Mouse (Mus musculus) thymus, adult 2 months (tissue): Measurements from ENCODE around the gene Sufu.

Source experiments
- CTCF ChIP-seq: fragments of 200-500 bp; IDR thresholded peaks from 2 replicates; pipeline ENCODE4 v1.5.1; 2012; ENCODE audit warnings: mild to moderate bottlenecking, control low read depth, low read length, moderate library complexity, borderline replicate concordance; ENCODE audit not compliant: control insufficient read depth, poor library complexity, insufficient read depth; ENCODE audit errors: extremely low read depth
- POLR2A ChIP-seq: fragments of 200-500 bp; IDR thresholded peaks from 2 replicates; pipeline ENCODE4 v1.6.1; 2012; ENCODE audit warnings: mild to moderate bottlenecking, low read length, control low read depth, moderate library complexity; ENCODE audit not compliant: control insufficient read depth, poor library complexity, insufficient read depth; ENCODE audit errors: extremely low read depth

DNA sequence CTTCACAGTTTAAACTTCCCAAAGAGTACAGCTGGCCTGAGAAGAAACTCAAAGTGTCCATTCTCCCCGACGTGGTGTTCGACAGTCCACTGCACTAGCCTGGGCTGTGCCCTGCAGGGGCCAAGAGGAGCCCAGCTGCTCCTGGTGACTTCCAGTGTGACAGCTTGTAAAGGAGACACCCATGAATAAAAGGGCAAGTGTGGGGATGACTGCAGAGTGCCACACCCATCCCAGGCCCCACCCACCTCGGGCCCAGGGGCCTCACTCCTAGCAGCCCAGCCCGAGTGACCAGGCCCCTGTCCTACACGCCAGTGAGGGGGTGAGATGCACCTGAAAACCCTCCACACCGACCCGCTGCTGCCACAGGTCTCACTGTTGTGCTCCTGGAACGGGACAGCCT is 89.2 kb downstream of the Sufu start:
- TF ChIP-seq CTCF (no peak), POLR2A (no peak)
